Mouse (Mus musculus): ENCODE results near the gene Tfap2a.

- TF ChIP-seq GATA1 (IDR thresholded peaks at IDR 0.05; ENCODE audit: low read length) (no peak), TAL1 (IDR thresholded peaks at IDR 0.05; ENCODE audit: low read length) (no peak)
These were observed 18.5 kb downstream of the Tfap2a start for GRCm38 (mm10) chr13:40719741-40720082.
